Mouse (Mus musculus) heart, embryonic 15.5 days (tissue): ENCODE data around the gene H3f3b. TPM values are rescaled to one million over a fixed set of nuclear protein-coding genes. Genes with fewer than 3 reads are reported as not detected.
A peak's percentile ranks its signal among the peaks of the same experiment; 100 is the strongest.

Source experiments
- ATAC-seq: fragments of 200-750 bp; cut with Nextera tagmentation; replicated peaks from 2 replicates; pipeline ENCODE4 v1.8.0; 2017; ENCODE audit warnings: low read depth, moderate TSS enrichment; ENCODE audit not compliant: insufficient number of reproducible peaks, insufficient read depth, low FRiP score
- H3K27ac ChIP-seq: fragments of 300-500 bp; sonication (generic); 2 replicates; pipeline ENCODE4 v1.5.1; 2015; ENCODE audit warnings: mild to moderate bottlenecking, inconsistent platforms
- H3K27me3 ChIP-seq: fragments of 300-500 bp; sonication (generic); 2 replicates; pipeline ENCODE4 v1.6.1; 2015; ENCODE audit warnings: inconsistent platforms
- H3K36me3 ChIP-seq: fragments of 300-500 bp; sonication (generic); 2 replicates; pipeline ENCODE4 v1.6.1; 2015; ENCODE audit warnings: mild to moderate bottlenecking, inconsistent platforms
- H3K4me1 ChIP-seq: fragments of 300-500 bp; sonication (generic); replicated peaks from 2 replicates; pipeline ENCODE4 v1.6.1; 2015; ENCODE audit warnings: inconsistent platforms
- H3K4me2 ChIP-seq: fragments of 300-500 bp; sonication (generic); 2 replicates; pipeline ENCODE4 v1.6.1; 2015; ENCODE audit warnings: inconsistent platforms, mild to moderate bottlenecking, moderate library complexity
- H3K4me3 ChIP-seq: fragments of 300-500 bp; sonication (generic); 2 replicates; pipeline ENCODE4 v1.5.1; 2015; ENCODE audit warnings: mild to moderate bottlenecking, inconsistent platforms
- H3K9ac ChIP-seq: fragments of 300-500 bp; sonication (generic); 2 replicates; pipeline ENCODE4 v1.6.1; 2015; ENCODE audit warnings: mild to moderate bottlenecking, inconsistent platforms
- H3K9me3 ChIP-seq: fragments of 300-500 bp; sonication (generic); replicated peaks from 2 replicates; pipeline ENCODE4 v1.6.1; 2016; ENCODE audit warnings: inconsistent platforms
- WGBS: fragments of 180-500 bp; shearing (Covaris S2); methylation state at CpG from one replicate; pipeline ENCODE4 v1.1.7; 2015; ENCODE audit warnings: mixed read lengths; 5-methylcytosine and 5-hydroxymethylcytosine counted together
- polyA plus RNA-seq: library from polyadenylated mRNA; unstranded; fragments of >200 nt; fragmentation: Nextera tagmentation; extraction: Ambion mirVana; gene quantifications from 2 replicates; pipeline ENCODE4 v1.2.1, GENCODE M21; 2015

H3f3b gene
- 648 and 727 TPM in 2 replicates for polyA plus RNA-seq

DNA sequence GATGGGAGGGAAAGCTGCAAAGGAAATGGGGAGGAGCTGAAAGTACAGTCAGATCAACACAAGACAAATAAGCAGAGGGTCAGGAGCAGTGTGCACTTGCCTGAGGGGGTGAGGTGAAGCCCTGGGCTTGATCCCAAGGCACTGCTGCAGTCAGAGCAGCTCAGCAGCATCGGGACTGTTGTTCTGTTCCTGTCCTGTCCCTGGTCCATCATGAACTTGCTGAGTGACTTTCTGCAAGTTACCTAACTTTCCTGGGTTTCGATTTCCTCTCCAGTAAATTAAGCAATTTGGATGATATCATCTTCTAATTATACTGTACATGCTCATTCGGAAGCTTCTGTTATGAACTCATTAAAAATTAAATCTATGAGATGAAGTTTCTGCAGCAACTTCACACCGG, at the start of gene H3f3b:
TSS of gene H3f3b (minus strand) at position 207 of the 400 bp plus-strand sequence.
- H3K27ac ChIP-seq = no peak within 1 kb of the TSS
- H3K4me2 ChIP-seq = no peak within 1 kb of the TSS
- no peaks in the 10 kb centered on the region for H3K36me3 ChIP-seq
- H3K4me1 ChIP-seq = peaks cover 18% of the 10 kb centered on the region
- no peak within 1 kb of the TSS for H3K4me3 ChIP-seq
- ATAC-seq = no peak
- H3K9ac ChIP-seq = no peak within 1 kb of the TSS
- 69% methylated on average over 4 of the region's 4 CpGs for WGBS
- H3K27me3 ChIP-seq = no peaks in the 10 kb centered on the region
- no peaks in the 10 kb centered on the region for H3K9me3 ChIP-seq

- Histone ChIP-seq H3K36me3 (peaks cover 25% of the 10 kb centered on the region), H3K4me1 (peaks cover 34% of the 10 kb centered on the region), H3K9ac (peak overlapping the region; percentile 19; the same call in 1 of the 2 replicates), H3K27ac (peak overlapping the region; percentile 49), H3K9me3 (no peaks in the 10 kb centered on the region), H3K4me3 (peak overlapping the region; percentile 25), H3K27me3 (no peaks in the 10 kb centered on the region), H3K4me2 (peak overlapping the region; percentile 50; the same call in 1 of the 2 replicates)
- no peak for ATAC-seq
- WGBS = 58% methylated on average over 7 of the region's 7 CpGs
Measured at GRCm38 (mm10) chr11:116076836-116077235, 49.1 kb upstream of the H3f3b start.

DNA sequence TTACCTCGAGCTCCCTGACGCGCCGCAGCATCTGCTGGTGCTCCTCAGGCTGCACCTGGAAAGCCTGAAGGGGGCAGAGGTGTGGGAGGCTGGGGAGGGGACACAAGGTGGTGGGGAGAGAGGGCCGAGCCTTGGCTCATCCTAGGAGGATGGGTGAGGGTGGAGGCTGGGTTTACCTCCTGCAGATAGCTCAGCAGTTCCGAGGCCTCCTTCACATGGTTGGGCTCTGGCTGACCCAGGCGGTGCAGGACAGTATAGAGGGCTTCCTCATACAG, 48.4 kb upstream of the H3f3b start:
- Histone ChIP-seq H3K4me1 (peaks cover 34% of the 10 kb centered on the region), H3K27ac (no peak overlapping the region), H3K36me3 (peaks cover 19% of the 10 kb centered on the region), H3K9ac (no peak overlapping the region), H3K4me2 (no peak overlapping the region), H3K9me3 (no peaks in the 10 kb centered on the region), H3K27me3 (no peaks in the 10 kb centered on the region), H3K4me3 (no peak overlapping the region)
- no peak for ATAC-seq
- 60% methylated on average over 7 of the region's 7 CpGs for WGBS

GRCm38 (mm10) chr11:116075539-116076265, 47.9 kb upstream of the H3f3b start:
- WGBS = 37% methylated on average over 20 of the region's 20 CpGs
- H3K4me2 ChIP-seq = no peak overlapping the region
- no peak for ATAC-seq
- no peak overlapping the region for H3K27ac ChIP-seq
- no peaks in the 10 kb centered on the region for H3K9me3 ChIP-seq
- peaks cover 34% of the 10 kb centered on the region for H3K4me1 ChIP-seq
- H3K36me3 ChIP-seq = peaks cover 14% of the 10 kb centered on the region; the same call in 1 of the 2 replicates
- H3K9ac ChIP-seq = no peak overlapping the region
- no peaks in the 10 kb centered on the region for H3K27me3 ChIP-seq
- no peak overlapping the region for H3K4me3 ChIP-seq

DNA sequence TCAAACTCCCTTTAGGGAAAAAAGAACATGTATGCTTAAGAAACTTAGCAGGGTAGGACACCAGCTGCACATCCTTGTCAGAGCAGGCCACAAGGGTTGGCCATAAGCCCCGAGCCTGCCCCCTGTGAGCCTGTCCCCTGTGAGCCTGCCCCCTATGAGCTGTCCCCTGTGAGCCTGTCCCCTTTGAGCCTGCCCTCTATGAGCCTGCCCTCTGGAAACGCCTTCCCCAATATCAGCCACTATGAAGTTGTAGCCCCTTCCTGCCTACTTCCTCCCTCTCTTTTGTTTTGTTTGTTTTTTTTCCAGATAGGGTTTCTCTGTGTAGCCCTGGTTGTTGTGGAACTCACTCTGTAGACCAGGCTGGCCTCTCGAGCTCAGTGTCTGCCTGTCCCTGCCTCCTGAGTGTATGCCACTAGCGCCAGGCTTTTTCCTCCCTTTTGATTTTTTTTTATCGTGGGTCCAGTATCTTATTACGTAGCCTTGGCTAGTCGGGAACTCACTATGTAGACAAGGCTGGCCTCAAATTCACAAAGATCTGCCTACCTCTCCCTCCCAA, 46.8 kb upstream of the H3f3b start:
- no peak overlapping the region for H3K27ac ChIP-seq

GRCm38 (mm10) chr11:116072608-116073007, 44.8 kb upstream of the H3f3b start:
- no peaks in the 10 kb centered on the region for H3K27me3 ChIP-seq
- H3K4me2 ChIP-seq = no peak overlapping the region
- ATAC-seq = no peak
- H3K9ac ChIP-seq = no peak overlapping the region
- H3K4me1 ChIP-seq = peaks cover 24% of the 10 kb centered on the region
- H3K4me3 ChIP-seq = no peak overlapping the region
- H3K9me3 ChIP-seq = no peaks in the 10 kb centered on the region
- 62% methylated on average over 3 of the region's 3 CpGs for WGBS
- H3K27ac ChIP-seq = no peak overlapping the region
- no peaks in the 10 kb centered on the region for H3K36me3 ChIP-seq

More for the DNA sequence above, 46.8 kb upstream of the H3f3b start:
- Histone ChIP-seq H3K36me3 (peaks cover 2% of the 10 kb centered on the region; the same call in 1 of the 2 replicates), H3K9me3 (no peaks in the 10 kb centered on the region), H3K9ac (no peak overlapping the region), H3K4me3 (no peak overlapping the region), H3K4me1 (peaks cover 34% of the 10 kb centered on the region), H3K4me2 (no peak overlapping the region), H3K27me3 (no peaks in the 10 kb centered on the region)
- 50% methylated on average over 7 of the region's 7 CpGs for WGBS
- no peak for ATAC-seq

DNA sequence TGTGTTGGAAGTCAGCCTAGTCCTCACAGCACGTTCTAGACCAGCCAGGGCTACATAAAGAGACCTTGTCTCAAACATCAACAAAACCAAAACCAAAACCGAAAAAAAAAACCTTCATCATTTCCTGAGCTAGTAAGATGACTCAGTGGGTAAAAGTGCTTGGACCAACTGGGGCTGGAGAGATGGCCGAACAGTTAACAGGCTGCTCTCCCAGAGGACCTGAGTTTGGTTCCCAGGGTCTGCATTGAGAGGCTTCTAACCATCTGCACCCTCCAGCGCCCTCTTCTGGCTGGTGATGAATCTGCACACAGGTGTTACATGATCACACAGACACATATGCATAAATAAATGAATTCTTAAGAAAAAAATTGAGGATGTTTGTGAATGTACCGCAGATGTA, 43.7 kb upstream of the H3f3b start:
- 61% methylated on average over 5 of the region's 5 CpGs for WGBS
- H3K9me3 ChIP-seq = no peaks in the 10 kb centered on the region
- no peak overlapping the region for H3K4me3 ChIP-seq
- no peaks in the 10 kb centered on the region for H3K36me3 ChIP-seq
- H3K4me2 ChIP-seq = no peak overlapping the region
- peaks cover 13% of the 10 kb centered on the region for H3K4me1 ChIP-seq
- no peak overlapping the region for H3K9ac ChIP-seq
- ATAC-seq = no peak
- no peaks in the 10 kb centered on the region for H3K27me3 ChIP-seq
- no peak overlapping the region for H3K27ac ChIP-seq

- no peak for ATAC-seq
- H3K4me3 ChIP-seq = no peak overlapping the region
- WGBS = 84% methylated on average over 12 of the region's 12 CpGs
- no peak overlapping the region for H3K27ac ChIP-seq
- H3K9ac ChIP-seq = no peak overlapping the region
- no peaks in the 10 kb centered on the region for H3K4me1 ChIP-seq
- no peak overlapping the region for H3K4me2 ChIP-seq
- H3K36me3 ChIP-seq = peaks cover 18% of the 10 kb centered on the region
- no peaks in the 10 kb centered on the region for H3K27me3 ChIP-seq
- H3K9me3 ChIP-seq = no peaks in the 10 kb centered on the region
Measured at GRCm38 (mm10) chr11:116065345-116065744, 37.6 kb upstream of the H3f3b start.

DNA sequence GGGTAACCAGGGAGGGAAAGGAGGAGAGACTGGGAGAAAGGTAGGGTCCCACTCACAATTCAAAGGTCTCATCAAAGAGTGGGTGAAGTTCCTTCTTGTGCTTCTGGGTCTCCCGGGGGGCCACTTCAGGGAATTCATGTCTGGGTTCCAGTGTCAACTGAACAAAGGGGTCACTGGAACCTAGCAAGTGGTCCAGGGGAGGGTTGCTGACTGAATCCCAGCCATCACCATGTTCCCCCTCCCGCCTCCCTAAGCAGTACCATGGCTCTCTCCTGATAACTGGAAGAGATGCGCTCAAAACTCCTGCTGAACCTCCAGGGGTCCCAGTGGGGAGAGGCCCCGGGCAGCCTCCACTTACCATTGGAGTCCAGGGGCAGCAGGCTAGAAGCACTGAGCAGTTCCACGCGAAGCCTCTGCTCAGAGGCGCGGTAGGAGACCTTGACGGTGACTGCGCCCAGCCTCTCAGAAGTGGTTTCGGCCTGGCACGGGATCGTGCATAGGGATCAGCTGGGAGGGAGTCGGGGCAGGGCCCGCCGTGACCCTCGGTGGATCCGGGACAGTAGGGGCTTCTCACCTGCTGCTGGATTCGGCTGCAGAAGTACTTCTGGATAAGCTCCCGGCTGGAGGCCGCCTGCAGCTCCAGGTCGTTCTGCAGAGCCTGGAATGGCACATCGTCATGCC, 36.6 kb upstream of the H3f3b start:
- Histone ChIP-seq H3K27me3 (no peaks in the 10 kb centered on the region), H3K4me3 (no peak overlapping the region), H3K9me3 (no peaks in the 10 kb centered on the region), H3K4me2 (no peak overlapping the region), H3K36me3 (peaks cover 28% of the 10 kb centered on the region), H3K9ac (no peak overlapping the region), H3K4me1 (no peaks in the 10 kb centered on the region), H3K27ac (no peak overlapping the region)
- no peak for ATAC-seq
- 60% methylated on average over 23 of the region's 23 CpGs for WGBS

DNA sequence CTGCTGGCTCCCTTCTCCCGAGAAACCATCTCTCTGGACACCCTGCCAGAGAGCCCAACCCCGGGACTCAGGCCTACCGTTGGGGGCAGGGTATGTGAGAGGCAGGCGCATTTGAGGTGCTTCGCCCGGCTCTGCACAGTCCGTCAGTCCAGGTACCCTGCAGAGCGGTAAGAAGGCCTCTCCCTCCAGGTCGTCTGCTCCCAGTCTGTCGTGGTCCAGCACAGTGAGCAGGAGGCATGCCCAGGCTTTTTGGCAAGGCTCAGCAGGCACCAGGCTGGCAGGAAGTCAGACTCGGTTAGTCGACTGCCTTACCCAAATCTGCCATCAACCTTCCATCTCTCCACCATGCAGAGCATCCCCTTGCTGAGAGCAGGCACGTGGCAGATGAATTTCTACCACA, 35.8 kb upstream of the H3f3b start:
- Histone ChIP-seq H3K36me3 (peaks cover 36% of the 10 kb centered on the region), H3K9ac (no peak overlapping the region)

DNA sequence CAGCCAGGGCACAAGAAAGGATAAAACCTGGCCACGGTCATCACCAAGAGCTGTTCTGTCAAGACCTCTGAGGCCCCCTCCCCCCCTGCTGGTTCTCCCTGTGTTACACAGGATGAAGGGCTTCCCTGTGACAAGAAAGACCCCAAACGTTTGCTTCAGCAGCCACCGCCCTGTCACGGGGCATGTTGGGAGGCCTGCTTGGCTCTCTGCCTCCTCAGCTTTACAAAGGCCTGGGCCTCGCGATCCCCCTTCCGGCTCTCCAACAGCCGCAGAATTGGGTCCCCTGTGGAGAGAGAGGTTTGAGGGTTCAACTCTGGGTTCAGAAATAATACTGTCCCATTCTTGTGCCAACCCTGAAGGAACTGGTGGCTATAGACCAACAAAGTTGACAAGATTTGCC, 34.8 kb upstream of the H3f3b start:
- Histone ChIP-seq H3K9ac (no peak overlapping the region), H3K4me2 (no peak overlapping the region), H3K9me3 (no peaks in the 10 kb centered on the region), H3K4me3 (no peak overlapping the region), H3K4me1 (peaks cover 9% of the 10 kb centered on the region), H3K27me3 (no peaks in the 10 kb centered on the region), H3K36me3 (peaks cover 46% of the 10 kb centered on the region), H3K27ac (no peak overlapping the region)
- WGBS = 70% methylated on average over 8 of the region's 8 CpGs
- no peak for ATAC-seq

More for the DNA sequence above, 35.8 kb upstream of the H3f3b start:
- Histone ChIP-seq H3K27ac (no peak overlapping the region), H3K9me3 (no peaks in the 10 kb centered on the region), H3K27me3 (no peaks in the 10 kb centered on the region), H3K4me2 (no peak overlapping the region), H3K4me3 (no peak overlapping the region), H3K4me1 (no peaks in the 10 kb centered on the region)
- WGBS = 64% methylated on average over 13 of the region's 13 CpGs
- ATAC-seq = no peak
